Mouse (Mus musculus): ENCODE results near the gene Mob3b. TPM values are rescaled to one million over a fixed set of nuclear protein-coding genes. Genes with fewer than 3 reads are reported as not detected.

Gene Mob3b
- polyA plus RNA-seq, 1 experiment, result 2.6 TPM

DNA sequence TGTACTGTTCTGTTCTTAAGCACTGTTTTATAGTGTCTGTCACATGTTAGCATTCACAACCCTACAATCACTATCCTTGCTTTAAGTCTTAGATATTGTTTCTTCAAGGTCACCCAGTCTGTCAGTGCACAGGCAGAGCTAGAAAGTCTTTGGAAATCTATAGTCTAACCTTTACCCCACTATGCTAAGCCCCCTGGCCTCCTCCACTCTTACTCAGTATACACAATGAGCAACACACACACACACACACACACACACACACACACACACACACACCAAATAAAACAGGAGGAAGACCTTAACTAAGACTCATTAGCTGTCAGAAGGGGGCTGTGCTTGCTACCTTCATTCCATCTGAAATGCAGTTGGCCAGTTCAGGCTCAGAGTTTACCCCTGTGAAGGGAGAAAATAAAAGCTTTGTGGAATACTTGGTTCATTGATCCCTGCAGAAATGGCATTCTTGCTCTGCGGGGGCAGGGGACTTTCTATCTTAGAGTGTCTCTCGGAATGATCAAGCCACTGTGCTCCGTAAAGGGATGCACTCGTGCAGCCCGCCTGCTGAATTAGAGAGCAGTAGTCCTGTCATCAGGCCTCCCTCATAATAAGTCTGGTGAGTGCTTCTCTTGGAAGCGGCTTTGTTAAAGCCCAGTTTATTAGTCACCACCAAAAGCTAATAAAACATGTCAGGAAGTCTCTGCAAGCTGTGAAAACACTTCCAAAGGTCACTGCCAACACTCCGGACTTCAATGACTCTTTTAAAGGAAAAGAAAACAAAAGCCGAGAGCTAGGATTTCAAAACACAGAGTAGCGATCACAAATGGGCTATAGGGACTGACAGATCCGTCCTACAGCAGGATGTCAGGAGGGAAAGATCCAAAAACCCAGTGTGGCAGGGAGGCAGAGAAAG is 144.6 kb downstream of the Mob3b start:
- no peak for DNase-seq
- Histone ChIP-seq H3K27ac (ENCODE audit: control insufficient read depth, insufficient read depth, low read length) (no peak overlapping the region), H3K36me3 (ENCODE audit: control insufficient read depth, insufficient read depth, low read length) (no peaks in the 10 kb centered on the region), H3K4me1 (replicated peaks; ENCODE audit: control insufficient read depth, insufficient read depth, low read length) (no peaks in the 10 kb centered on the region), H3K27me3 (ENCODE audit: control insufficient read depth, insufficient read depth, low read length) (no peaks in the 10 kb centered on the region), H3K4me3 (ENCODE audit: control insufficient read depth, insufficient read depth, low read length) (no peak overlapping the region)
- WGBS, result 92% methylated on average over 10 of the region's 10 CpGs
- TF ChIP-seq CTCF (IDR thresholded peaks at IDR 0.05; ENCODE audit: borderline replicate concordance, control insufficient read depth, extremely low read depth, insufficient read depth, low read length, poor library complexity) (no peak), POLR2A (IDR thresholded peaks at IDR 0.05; ENCODE audit: control insufficient read depth, extremely low read depth, insufficient read depth, low read length, poor library complexity) (no peak)

DNA sequence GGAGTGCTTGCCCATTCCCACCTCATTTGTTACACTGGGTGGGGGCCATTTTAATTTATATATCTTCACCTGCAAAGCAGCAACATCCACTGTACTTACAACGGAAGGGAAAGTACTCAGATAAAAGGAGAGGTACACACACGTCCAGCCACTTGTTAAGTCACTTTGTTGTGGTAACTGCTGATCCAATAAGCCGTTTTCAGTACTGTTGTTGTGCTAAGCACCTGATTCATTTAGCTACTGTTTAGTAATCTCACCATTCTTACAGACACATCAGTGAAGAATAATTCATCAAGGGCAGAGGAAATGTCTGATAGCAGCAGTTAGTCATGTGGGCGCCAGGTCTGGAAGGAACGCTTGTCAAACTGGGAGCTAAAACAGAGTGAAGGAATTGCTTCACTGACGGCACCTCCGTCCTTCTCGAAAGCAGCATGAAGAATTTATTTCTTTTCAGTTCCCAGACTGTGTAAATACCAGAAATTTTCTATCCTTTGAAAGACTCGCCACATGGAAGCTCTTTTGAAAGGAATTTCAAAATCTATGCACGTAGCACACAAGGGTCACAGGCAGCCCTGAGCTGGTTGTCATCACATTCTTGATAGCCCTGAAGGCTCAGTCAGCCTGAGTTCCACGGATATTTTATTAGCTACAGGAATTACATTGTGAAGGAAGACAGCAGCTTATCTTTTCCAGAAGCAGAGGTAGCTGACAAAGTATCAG is 150.6 kb downstream of the Mob3b start:
- TF ChIP-seq POLR2A (IDR thresholded peaks at IDR 0.05; ENCODE audit: control insufficient read depth, extremely low read depth, insufficient read depth, low read length, poor library complexity) (no peak), CTCF (IDR thresholded peaks at IDR 0.05; ENCODE audit: borderline replicate concordance, control insufficient read depth, extremely low read depth, insufficient read depth, low read length, poor library complexity) (no peak)
- H3K4me3 ChIP-seq (ENCODE audit: control insufficient read depth, insufficient read depth, low read length), result no peak overlapping the region
- 74% methylated on average over 11 of the region's 11 CpGs for WGBS
- H3K4me1 ChIP-seq (replicated peaks; ENCODE audit: control insufficient read depth, insufficient read depth, low read length), result peaks cover 14% of the 10 kb centered on the region
- no peaks in the 10 kb centered on the region for H3K27me3 ChIP-seq (ENCODE audit: control insufficient read depth, insufficient read depth, low read length)
- H3K36me3 ChIP-seq (ENCODE audit: control insufficient read depth, insufficient read depth, low read length), result no peaks in the 10 kb centered on the region
- DNase-seq, result no peak
- H3K27ac ChIP-seq (ENCODE audit: control insufficient read depth, insufficient read depth, low read length), result no peak overlapping the region

DNA sequence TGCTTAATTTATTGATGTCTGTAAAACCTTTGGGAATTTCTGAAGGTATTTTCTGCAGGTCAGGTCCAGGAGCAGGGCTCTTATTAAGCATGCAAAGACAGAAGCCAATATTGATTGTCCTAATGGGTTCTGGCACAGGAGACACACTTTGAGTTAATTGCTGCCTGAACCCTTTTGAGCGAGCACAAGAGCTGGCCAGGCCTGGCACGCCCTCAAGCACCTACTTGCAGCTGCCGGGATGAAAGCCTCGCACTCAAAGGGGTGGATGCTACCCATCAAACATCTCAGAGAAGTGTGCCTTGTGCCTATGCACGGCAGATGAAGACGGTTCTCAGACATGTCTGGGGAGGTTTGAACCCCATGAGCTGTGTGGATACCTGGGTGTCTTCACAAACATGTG is 151.2 kb downstream of the Mob3b start:
- WGBS, result 63% methylated on average over 6 of the region's 6 CpGs
- DNase-seq, result no peak
- TF ChIP-seq CTCF (IDR thresholded peaks at IDR 0.05; ENCODE audit: borderline replicate concordance, control insufficient read depth, extremely low read depth, insufficient read depth, low read length, poor library complexity) (no peak), POLR2A (IDR thresholded peaks at IDR 0.05; ENCODE audit: control insufficient read depth, extremely low read depth, insufficient read depth, low read length, poor library complexity) (no peak)
- peaks cover 14% of the 10 kb centered on the region for H3K4me1 ChIP-seq (replicated peaks; ENCODE audit: control insufficient read depth, insufficient read depth, low read length)
- H3K36me3 ChIP-seq (ENCODE audit: control insufficient read depth, insufficient read depth, low read length), result no peaks in the 10 kb centered on the region
- H3K4me3 ChIP-seq (ENCODE audit: control insufficient read depth, insufficient read depth, low read length), result no peak overlapping the region
- H3K27ac ChIP-seq (ENCODE audit: control insufficient read depth, insufficient read depth, low read length), result no peak overlapping the region
- H3K27me3 ChIP-seq (ENCODE audit: control insufficient read depth, insufficient read depth, low read length), result no peaks in the 10 kb centered on the region

DNA sequence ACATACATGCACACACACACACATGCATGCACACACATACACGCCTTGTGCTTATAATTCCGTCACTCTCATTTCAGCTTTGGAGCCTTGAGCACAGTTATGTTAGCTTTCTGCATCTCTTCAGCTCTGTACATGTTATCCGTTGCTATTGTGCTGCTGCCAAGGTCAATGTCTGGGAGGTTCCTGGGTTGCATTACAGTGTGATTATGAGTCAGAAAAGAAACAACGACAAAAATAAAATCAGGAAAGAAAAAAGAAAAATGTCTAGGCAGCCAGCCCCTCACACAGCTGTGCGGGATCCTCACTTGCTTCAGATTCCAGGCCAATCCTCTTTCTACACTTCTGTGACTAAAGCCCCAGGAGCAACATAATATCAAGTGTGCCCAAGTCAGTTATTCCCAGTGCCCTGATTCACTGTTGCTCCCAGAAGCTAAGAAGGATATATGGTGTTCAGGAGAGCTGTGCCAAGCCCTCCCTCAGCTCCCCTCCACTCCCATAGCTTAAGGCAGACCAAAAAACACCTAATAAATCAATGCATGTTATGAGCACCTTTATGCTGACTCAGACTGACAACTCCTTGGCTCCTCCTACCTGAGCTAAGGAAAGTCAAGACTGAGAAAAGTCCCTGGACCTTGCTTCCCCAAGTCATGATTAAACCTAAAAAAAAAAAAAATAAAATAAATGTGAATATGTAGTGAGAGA is 152.1 kb downstream of the Mob3b start:
- H3K4me3 ChIP-seq (ENCODE audit: control insufficient read depth, insufficient read depth, low read length), result no peak overlapping the region
- no peaks in the 10 kb centered on the region for H3K36me3 ChIP-seq (ENCODE audit: control insufficient read depth, insufficient read depth, low read length)
- WGBS, result 80% methylated on average over 5 of the region's 5 CpGs
- no peak overlapping the region for H3K27ac ChIP-seq (ENCODE audit: control insufficient read depth, insufficient read depth, low read length)
- no peaks in the 10 kb centered on the region for H3K27me3 ChIP-seq (ENCODE audit: control insufficient read depth, insufficient read depth, low read length)
- peaks cover 14% of the 10 kb centered on the region for H3K4me1 ChIP-seq (replicated peaks; ENCODE audit: control insufficient read depth, insufficient read depth, low read length)
- TF ChIP-seq POLR2A (IDR thresholded peaks at IDR 0.05; ENCODE audit: control insufficient read depth, extremely low read depth, insufficient read depth, low read length, poor library complexity) (no peak), CTCF (IDR thresholded peaks at IDR 0.05; ENCODE audit: borderline replicate concordance, control insufficient read depth, extremely low read depth, insufficient read depth, low read length, poor library complexity) (no peak)
- DNase-seq, result no peak

DNA sequence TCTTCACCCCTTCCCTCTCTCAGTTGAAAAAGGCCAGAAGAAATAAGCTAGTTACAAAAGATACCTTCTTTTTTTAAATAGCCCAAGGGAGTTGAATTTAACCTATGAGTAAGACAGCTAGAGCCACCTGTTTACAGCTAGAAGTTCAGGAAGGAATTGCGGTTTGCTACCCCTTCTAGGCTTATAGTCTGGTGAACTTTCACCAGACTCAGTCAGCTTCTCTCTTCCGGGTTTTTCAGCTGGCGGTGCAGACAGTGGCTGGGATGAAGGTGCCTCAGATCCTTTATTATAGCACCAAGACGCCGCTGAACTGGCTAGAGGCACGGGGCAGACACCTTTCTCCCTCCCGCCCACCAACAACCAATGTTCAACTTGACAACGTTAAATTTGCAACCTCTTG is 152.8 kb downstream of the Mob3b start:
- Histone ChIP-seq H3K4me1 (replicated peaks; ENCODE audit: control insufficient read depth, insufficient read depth, low read length) (peaks cover 14% of the 10 kb centered on the region), H3K4me3 (ENCODE audit: control insufficient read depth, insufficient read depth, low read length) (no peak overlapping the region), H3K27ac (ENCODE audit: control insufficient read depth, insufficient read depth, low read length) (peak overlapping the region; percentile 75), H3K36me3 (ENCODE audit: control insufficient read depth, insufficient read depth, low read length) (no peaks in the 10 kb centered on the region), H3K27me3 (ENCODE audit: control insufficient read depth, insufficient read depth, low read length) (no peaks in the 10 kb centered on the region)
- TF ChIP-seq CTCF (IDR thresholded peaks at IDR 0.05; ENCODE audit: borderline replicate concordance, control insufficient read depth, extremely low read depth, insufficient read depth, low read length, poor library complexity) (no peak), POLR2A (IDR thresholded peaks at IDR 0.05; ENCODE audit: control insufficient read depth, extremely low read depth, insufficient read depth, low read length, poor library complexity) (no peak)
- peak; percentile 21 for DNase-seq
- WGBS, result 62% methylated on average over 8 of the region's 8 CpGs
